Mouse (Mus musculus): ENCODE measurements around the gene Omt2b.
"Not testable (repeated sequence)": the region's sequence is repeated elsewhere in the genome, so short reads cannot be mapped to it uniquely, and the experiment has no call there.

- TF ChIP-seq POLR2A, CTCF (IDR thresholded peaks at IDR 0.05; ENCODE audit: insufficient read depth, low read depth, low read length): not testable (repeated sequence)
Measured at GRCm38 (mm10) chr9:78349141-78349540, 21.8 kb downstream of the Omt2b start.

Data from olfactory bulb, adult 2 months (tissue).